Mouse (Mus musculus) heart, adult 2 months (tissue): ENCODE measurements around the gene Slc1a4.

Experiments
- CTCF ChIP-seq: fragments of 200-600 bp; IDR thresholded peaks from 2 replicates; pipeline ENCODE4 v1.8.1; 2022; ENCODE audit warnings: antibody characterized with exemption, mild to moderate bottlenecking, moderate library complexity
- EP300 ChIP-seq: fragments of 200-500 bp; IDR thresholded peaks from 2 replicates; pipeline ENCODE4 v1.6.1; 2011; ENCODE audit warnings: low read depth, low read length, control low read depth; ENCODE audit not compliant: insufficient read depth
- POLR2A ChIP-seq: fragments of 200-500 bp; IDR thresholded peaks from 2 replicates; pipeline ENCODE4 v1.6.1; 2011; ENCODE audit warnings: mild to moderate bottlenecking, low read depth, low read length, control low read depth; ENCODE audit not compliant: insufficient read depth

- no peak for TF ChIP-seq POLR2A
- TF ChIP-seq CTCF, result no peak
- TF ChIP-seq EP300, result no peak
Observed at GRCm38 (mm10) chr11:20372616-20373211, 40.2 kb upstream of the Slc1a4 start.
